In genomic region chr9:62825791-62826393, GRCm38 (mm10) we compare ENCODE assay signal across 9 mouse cellular contexts. TPM values are rescaled to one million over a fixed set of nuclear protein-coding genes. Genes with fewer than 3 reads are reported as not detected.
DNase-seq lines count a peak whose midpoint lies in the region; ATAC-seq and TF ChIP-seq lines count a peak whose summit lies in the region.
"Had no signal": no experiment of that assay in that cellular context is flagged by ENCODE, and none has a peak within 500 bp of the region (broad histone marks: within the 10 kb centered on the region; RNA-seq: fewer than 3 reads in every experiment).

No protein-coding gene starts in this region.

- no peaks in the 10 kb centered on the region for H3K36me3 ChIP-seq in ES-E14 (ENCODE audit: control insufficient read depth, insufficient read depth, low read length, poor library complexity, severe bottlenecking)
- H3K36me3 ChIP-seq in hindbrain, embryonic 10.5 days, result no peaks in the 10 kb centered on the region
- no peaks in the 10 kb centered on the region for H3K36me3 ChIP-seq in midbrain, embryonic 12.5 days

- intact Hi-C loops in heart, postnatal 36 days (cut with DNase I), result no loop called here

- no peak for DNase-seq in ES-E14 (ENCODE audit: low read depth, low spot score)
- DNase-seq in hindbrain, embryonic 10.5 days (ENCODE audit: low spot score), result peak; percentile 65
- DNase-seq in spleen, postnatal 36 days (ENCODE audit: low spot score in 2 of 2), result no peak
- DNase-seq in gastrocnemius, postnatal 10 days, result no peak
- DNase-seq in heart, postnatal 36 days, result no peak
- DNase-seq: adrenal gland, postnatal 14 days had no signal

- peak overlapping the region; percentile 3 for H3K4me2 ChIP-seq in midbrain, embryonic 12.5 days (replicated peaks)

- 5% methylated on average over 9 of the region's 9 CpGs for WGBS in hindbrain, embryonic 10.5 days
- 3% methylated on average over 9 of the region's 9 CpGs for WGBS in midbrain, embryonic 12.5 days

- peaks cover under 1 to 14% of the 10 kb centered on the region in 2 experiments; a peak in 3 of 4 replicates for H3K4me1 ChIP-seq in ES-E14 (ENCODE audit: control insufficient read depth in 2 of 2, insufficient read depth in 2 of 2, low read length in 2 of 2, poor library complexity in 1 of 2)
- peaks cover 42% of the 10 kb centered on the region for H3K4me1 ChIP-seq in hindbrain, embryonic 10.5 days (replicated peaks)
- peaks cover 28% of the 10 kb centered on the region for H3K4me1 ChIP-seq in midbrain, embryonic 12.5 days

- peak overlapping the region; percentile 66 for H3K9ac ChIP-seq in ES-E14 (ENCODE audit: insufficient read depth, low read depth, low read length, poor library complexity, severe bottlenecking)
- H3K9ac ChIP-seq in midbrain, embryonic 12.5 days (replicated peaks), result no peak overlapping the region

- H3K9me3 ChIP-seq in ES-E14 (ENCODE audit: control insufficient read depth, insufficient read depth, low read depth, low read length), result no peaks in the 10 kb centered on the region
- no peaks in the 10 kb centered on the region for H3K9me3 ChIP-seq in hindbrain, embryonic 10.5 days
- no peaks in the 10 kb centered on the region for H3K9me3 ChIP-seq in midbrain, embryonic 12.5 days

- peak; percentile 27 for ATAC-seq in CD4-positive, CD25-positive, alpha-beta regulatory T cell, adult 4 months
- no peak for ATAC-seq in midbrain, embryonic 12.5 days (ENCODE audit: low FRiP score, low read depth)
- no peak for ATAC-seq in activated CD4-positive, CD25-positive, alpha-beta regulatory T cell, adult 4 months

- in situ Hi-C loops in ES-E14 (cut with MboI; ENCODE audit: low sequenced_read_pairs in 2 of 2, unreplicated experiment in 2 of 2), result no loop called here

- H3K27me3 ChIP-seq in hindbrain, embryonic 10.5 days (ENCODE audit: insufficient read depth, poor library complexity, severe bottlenecking), result no peaks in the 10 kb centered on the region
- no peaks in the 10 kb centered on the region for H3K27me3 ChIP-seq in midbrain, embryonic 12.5 days

- H3K27ac ChIP-seq in ES-E14 (ENCODE audit: insufficient read depth, low read depth, low read length, poor library complexity, severe bottlenecking), result peak overlapping the region; percentile 95
- H3K27ac ChIP-seq in hindbrain, embryonic 10.5 days, result peak overlapping the region; percentile 87
- peak overlapping the region; percentile 63 for H3K27ac ChIP-seq in midbrain, embryonic 12.5 days (replicated peaks)

- H3K4me3 ChIP-seq in ES-E14 (ENCODE audit: insufficient read depth in 1 of 2, low read depth in 1 of 2, low read length in 2 of 2, poor library complexity in 1 of 2, severe bottlenecking in 1 of 2), result peak overlapping the region; percentile 14 to 46; a peak in 2 of 4 replicates
- H3K4me3 ChIP-seq in hindbrain, embryonic 10.5 days, result peak overlapping the region; percentile 14; the same call in 1 of the 2 replicates
- H3K4me3 ChIP-seq in midbrain, embryonic 12.5 days, result no peak overlapping the region

TF ChIP-seq in ES-E14, 5 proteins besides CTCF, POLR2A, EP300 and RAD21:
- TF ChIP-seq ZNF384 (IDR thresholded peaks at IDR 0.05; ENCODE audit: low read depth, low read length) (no peak), HCFC1 (IDR thresholded peaks at IDR 0.05; ENCODE audit: borderline replicate concordance, insufficient read depth, low read length) (no peak), ZC3H11A (IDR thresholded peaks at IDR 0.05; ENCODE audit: borderline replicate concordance, low read depth, low read length) (no peak), CHD2 (IDR thresholded peaks at IDR 0.05; ENCODE audit: low read depth, low read length) (no peak), MAFK (IDR thresholded peaks at IDR 0.05; ENCODE audit: insufficient read depth, low read depth, low read length) (no peak)

RNA-seq across cellular contexts. Expression of gene Cln6, which starts 12.7 kb away (rescaled TPM):
- polyA plus RNA-seq in CD4-positive, CD25-positive, alpha-beta regulatory T cell, adult 4 months (2017; shearing (Covaris generic)), result 10 to 100 TPM in 1 of 2 experiments, 1 to 10 TPM in 1; 9.2 to 10.8 TPM
- 19.4 and 33.7 TPM in 2 replicates for total RNA-seq in ES-E14 (2012; rRNA removed)
- polyA plus RNA-seq in hindbrain, embryonic 10.5 days (2016; fragmentation: Nextera tagmentation; extraction: Ambion mirVana), result 12.6 and 15.1 TPM in 2 replicates
- 8.2 and 8.9 TPM in 2 replicates for polyA plus RNA-seq in midbrain, embryonic 12.5 days (2016; fragmentation: Nextera tagmentation; extraction: Ambion mirVana)
- polyA plus RNA-seq in activated CD4-positive, CD25-positive, alpha-beta regulatory T cell, adult 4 months (2017; shearing (Covaris generic)), result 10 to 100 TPM in 1 of 2 experiments, 1 to 10 TPM in 1; 7.8 to 10.3 TPM
- 10 to 100 TPM; 12.1 to 13.1 TPM for total RNA-seq in gastrocnemius, postnatal 10 days (2021)
- 10 to 100 TPM; 23.8 to 26.6 TPM for total RNA-seq in heart, postnatal 36 days (2021)

RNA-seq across cellular contexts. Expression of gene Fem1b, which starts 14.2 kb away (rescaled TPM):
- 1 to 10 TPM; 3.9 to 4.7 TPM for polyA plus RNA-seq in CD4-positive, CD25-positive, alpha-beta regulatory T cell, adult 4 months (2017; shearing (Covaris generic))
- 73.0 and 94.4 TPM in 2 replicates for total RNA-seq in ES-E14 (2012; rRNA removed)
- 30.0 and 32.2 TPM in 2 replicates for polyA plus RNA-seq in hindbrain, embryonic 10.5 days (2016; fragmentation: Nextera tagmentation; extraction: Ambion mirVana)
- polyA plus RNA-seq in midbrain, embryonic 12.5 days (2016; fragmentation: Nextera tagmentation; extraction: Ambion mirVana), result 61.5 and 67.9 TPM in 2 replicates
- 1 to 10 TPM; 3.6 TPM for polyA plus RNA-seq in activated CD4-positive, CD25-positive, alpha-beta regulatory T cell, adult 4 months (2017; shearing (Covaris generic))
- 10 to 100 TPM; 20.2 to 24.2 TPM for total RNA-seq in gastrocnemius, postnatal 10 days (2021)
- total RNA-seq in heart, postnatal 36 days (2021), result 10 to 100 TPM; 16.2 to 16.9 TPM

RNA-seq across cellular contexts. Expression of gene Calml4, which starts 32.0 kb away (rescaled TPM):
- polyA plus RNA-seq in CD4-positive, CD25-positive, alpha-beta regulatory T cell, adult 4 months (2017; shearing (Covaris generic)), result 1 to 10 TPM in 1 of 2 experiments, under 1 TPM in 1; 0.63 to 1.0 TPM
- total RNA-seq in ES-E14 (2012; rRNA removed), result 10.2 and 23.9 TPM in 2 replicates
- 0.71 and 6.4 TPM in 2 replicates for polyA plus RNA-seq in hindbrain, embryonic 10.5 days (2016; fragmentation: Nextera tagmentation; extraction: Ambion mirVana)
- polyA plus RNA-seq in midbrain, embryonic 12.5 days (2016; fragmentation: Nextera tagmentation; extraction: Ambion mirVana), result 2.5 and 3.6 TPM in 2 replicates
- polyA plus RNA-seq in activated CD4-positive, CD25-positive, alpha-beta regulatory T cell, adult 4 months (2017; shearing (Covaris generic)), result not detected
- 1 to 10 TPM; 7.1 TPM for total RNA-seq in gastrocnemius, postnatal 10 days (2021)
- total RNA-seq in heart, postnatal 36 days (2021), result 1 to 10 TPM; 1.1 to 1.4 TPM
